Mouse (Mus musculus): ENCODE results near the gene Tpm3-rs7. TPM values are rescaled to one million over a fixed set of nuclear protein-coding genes. Genes with fewer than 3 reads are reported as not detected.
"Not testable (repeated sequence)": the region's sequence is repeated elsewhere in the genome, so short reads cannot be mapped to it uniquely, and the experiment has no call there.

Gene Tpm3-rs7
- polyA plus RNA-seq (2015; fragmentation: Nextera tagmentation; extraction: Ambion mirVana): 7.3 and 8.2 TPM in 2 replicates

GRCm38 (mm10) chr14:113314499-113314898 lies at the start of gene Tpm3-rs7:
Gene Tpm3-rs7, plus strand, starts transcription at chr14:113314608.
- H3K9ac ChIP-seq; ATAC-seq (ENCODE audit: low FRiP score, low read depth); H3K36me3 ChIP-seq; H3K9me3 ChIP-seq; H3K4me3 ChIP-seq; H3K4me1 ChIP-seq; H3K4me2 ChIP-seq (replicated peaks); H3K27me3 ChIP-seq; H3K27ac ChIP-seq: not testable (repeated sequence)
- 96% methylated on average over 16 of the region's 16 CpGs for WGBS

DNA sequence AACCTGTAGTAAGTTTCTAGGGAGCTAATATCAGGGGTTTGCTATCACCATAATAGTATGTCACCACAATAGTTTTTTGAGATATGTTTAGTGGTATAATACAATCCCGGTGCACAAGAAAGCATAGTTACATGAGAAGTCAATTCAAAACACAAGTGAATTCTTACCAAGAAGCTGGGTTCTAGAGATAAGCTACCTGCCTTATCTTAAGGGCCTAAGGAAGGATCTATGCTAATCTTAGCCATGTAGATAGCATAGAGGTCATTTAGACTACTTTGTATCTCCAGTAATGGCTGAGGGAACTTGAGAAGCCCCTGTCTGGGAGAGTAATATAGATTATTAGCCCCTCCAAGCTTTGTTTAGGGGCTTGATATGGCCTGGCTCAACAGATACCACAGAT lies 2.6 kb downstream of the Tpm3-rs7 start:
- Histone ChIP-seq H3K27ac (no peak overlapping the region), H3K4me2 (replicated peaks) (no peak overlapping the region), H3K36me3 (no peaks in the 10 kb centered on the region), H3K4me1 (no peaks in the 10 kb centered on the region), H3K4me3 (no peak overlapping the region), H3K9ac (no peak overlapping the region), H3K9me3 (no peaks in the 10 kb centered on the region), H3K27me3 (no peaks in the 10 kb centered on the region)
- 94% methylated on average over 1 of the region's 1 CpGs for WGBS
- ATAC-seq (ENCODE audit: low FRiP score, low read depth): no peak

- Histone ChIP-seq H3K4me3 (no peak overlapping the region), H3K36me3 (no peaks in the 10 kb centered on the region), H3K27ac (no peak overlapping the region), H3K9me3 (peaks cover 4% of the 10 kb centered on the region; the same call in 1 of the 2 replicates), H3K4me2 (replicated peaks) (no peak overlapping the region), H3K27me3 (no peaks in the 10 kb centered on the region), H3K4me1 (no peaks in the 10 kb centered on the region), H3K9ac (no peak overlapping the region)
- no peak for ATAC-seq (ENCODE audit: low FRiP score, low read depth)
- 71% methylated on average over 1 of the region's 1 CpGs for WGBS
These were observed 49.0 kb downstream of the Tpm3-rs7 start for GRCm38 (mm10) chr14:113363361-113363760.

Data from limb, embryonic 13.5 days (tissue).